Mouse (Mus musculus) CH12F3 (cell line): ENCODE measurements around the gene Atp2c2.

Experiments
- in situ Hi-C: fragments of 300-500 bp; cut with MboI; formaldehyde crosslinking; loops from 2 replicates; pipeline ENCODE4 v1.14.3; 2020; ENCODE audit warnings: low sequenced_read_pairs

Gene Atp2c2

GRCm38 (mm10) chr8:119699549-119700134 lies at the start of gene Atp2c2:
Gene Atp2c2 (plus strand): TSS chr8:119700009.
- in situ Hi-C loops: no loop called here

DNA sequence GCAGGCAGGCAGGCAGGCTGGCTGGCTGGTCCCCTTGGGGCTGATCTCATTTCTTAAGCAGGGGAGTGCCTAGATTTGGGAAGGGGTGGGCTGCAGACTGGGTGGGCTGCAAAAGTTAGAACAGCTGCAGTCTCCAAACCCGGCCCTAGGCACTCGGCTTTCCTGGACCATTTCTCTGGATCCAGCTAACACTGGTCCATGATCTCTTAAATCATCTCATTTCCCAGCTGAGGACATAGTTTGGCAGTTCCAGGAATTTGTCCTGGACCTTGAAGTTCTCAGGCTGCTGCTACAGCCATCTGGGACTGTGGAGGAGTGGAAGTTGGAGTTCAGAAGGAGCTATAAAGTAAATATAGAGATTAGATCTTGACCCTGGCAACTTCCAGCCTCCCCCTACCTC lies 48.5 kb upstream of the Atp2c2 start:
- in situ Hi-C loops: no loop called here

DNA sequence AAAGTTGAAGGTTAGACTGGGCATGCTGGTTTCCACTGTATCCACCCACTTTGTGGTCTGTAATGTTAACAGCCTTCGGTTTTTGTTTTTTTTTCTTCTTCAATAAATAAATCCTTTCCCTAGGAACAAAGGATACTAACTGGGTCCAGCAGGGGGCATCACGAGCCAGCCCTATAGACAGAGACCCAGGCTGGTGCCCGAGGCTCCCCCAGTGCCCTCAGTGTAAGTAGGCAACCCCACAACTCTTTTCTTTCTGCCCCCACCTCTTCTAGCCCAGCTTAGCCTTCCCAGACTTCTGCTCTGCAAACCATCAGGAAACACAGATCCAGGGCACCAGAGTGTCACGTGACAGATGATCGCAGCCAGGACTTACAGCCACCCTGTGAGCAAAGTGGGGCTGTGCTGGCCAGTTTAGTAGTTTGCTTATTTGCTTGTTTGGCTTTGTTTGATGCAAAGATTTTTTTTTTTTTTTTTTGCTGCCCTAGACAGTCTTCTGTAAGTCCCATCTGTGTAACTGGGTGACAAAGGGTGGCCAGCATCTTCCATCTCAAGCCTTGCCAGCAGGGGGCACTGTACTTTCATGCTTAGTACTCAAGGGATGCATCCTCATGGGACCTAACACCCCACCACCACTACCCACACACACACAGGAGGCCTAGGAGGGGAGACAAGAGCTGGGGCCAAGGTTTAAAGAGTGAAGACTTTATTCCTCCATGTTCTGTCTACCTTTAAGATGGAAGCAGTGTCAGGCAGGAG lies 42.9 kb upstream of the Atp2c2 start:
- in situ Hi-C loops: no loop called here

GRCm38 (mm10) chr8:119661081-119661480 lies 38.7 kb upstream of the Atp2c2 start:
- in situ Hi-C loops: no loop called here

GRCm38 (mm10) chr8:119661892-119662291 lies 37.9 kb upstream of the Atp2c2 start:
- in situ Hi-C loops: no loop called here

GRCm38 (mm10) chr8:119663440-119663839 lies 36.4 kb upstream of the Atp2c2 start:
- in situ Hi-C loops: no loop called here

GRCm38 (mm10) chr8:119665270-119665669 lies 34.5 kb upstream of the Atp2c2 start:
- in situ Hi-C loops: no loop called here

GRCm38 (mm10) chr8:119666219-119666951 lies 33.4 kb upstream of the Atp2c2 start, which contains the start of gene Wfdc1:
Gene Wfdc1 (plus strand): TSS chr8:119666365.
- in situ Hi-C loops: no loop called here

- in situ Hi-C loops: no loop called here
These were observed 31.4 kb upstream of the Atp2c2 start for GRCm38 (mm10) chr8:119668447-119668846.

DNA sequence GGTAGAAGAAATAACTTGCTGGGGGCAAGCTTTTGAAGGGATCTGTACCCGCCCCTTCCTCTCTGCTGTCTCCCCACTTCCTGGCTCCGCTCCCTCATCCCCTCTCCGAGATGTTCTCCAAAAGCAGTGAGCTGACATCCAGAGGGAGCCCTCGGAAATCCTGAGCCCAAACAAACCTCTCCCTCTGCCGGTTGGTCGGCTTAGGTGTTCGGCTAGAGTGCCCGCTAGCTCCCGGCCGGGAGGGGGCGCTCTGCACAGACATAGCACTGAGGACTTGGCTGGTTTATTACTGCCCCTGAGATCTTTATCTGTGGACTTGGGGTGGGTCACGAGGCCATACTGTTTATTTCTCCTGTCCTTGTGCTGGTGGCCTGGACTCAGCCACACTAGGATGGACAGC lies 30.5 kb upstream of the Atp2c2 start:
- in situ Hi-C loops: no loop called here

DNA sequence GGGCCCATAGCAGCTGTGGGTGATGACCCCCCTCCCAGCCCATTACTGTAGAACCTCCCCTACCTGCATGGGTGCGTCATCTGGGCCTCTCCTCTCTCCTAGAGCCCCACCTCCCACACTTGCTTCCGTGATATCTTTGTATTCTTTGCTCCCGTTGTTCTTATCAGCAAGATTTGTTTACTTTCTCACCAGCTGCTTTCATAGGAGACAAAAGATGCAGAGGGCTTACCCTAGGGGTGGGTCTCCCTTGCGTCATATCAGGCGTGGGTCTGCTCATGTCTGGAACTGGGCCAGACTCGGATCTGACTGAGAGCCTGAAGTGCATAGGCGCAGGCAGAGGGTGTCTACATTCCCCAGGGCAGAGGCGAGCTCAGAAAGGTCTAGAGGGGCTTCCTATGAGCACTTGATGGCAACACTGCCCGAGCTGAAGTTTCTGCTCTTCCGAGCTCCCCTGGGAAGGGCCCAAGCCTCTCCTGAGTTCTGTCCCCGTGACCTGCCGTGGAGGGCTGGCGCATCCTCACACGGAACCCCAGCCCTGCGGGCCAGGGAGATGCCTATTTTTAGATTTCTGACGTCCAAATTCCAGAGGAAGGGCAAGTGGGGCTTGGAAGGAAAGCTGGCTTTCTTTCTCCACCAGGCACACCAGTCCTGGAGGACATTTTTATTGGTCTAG lies 29.3 kb upstream of the Atp2c2 start:
- in situ Hi-C loops: no loop called here

DNA sequence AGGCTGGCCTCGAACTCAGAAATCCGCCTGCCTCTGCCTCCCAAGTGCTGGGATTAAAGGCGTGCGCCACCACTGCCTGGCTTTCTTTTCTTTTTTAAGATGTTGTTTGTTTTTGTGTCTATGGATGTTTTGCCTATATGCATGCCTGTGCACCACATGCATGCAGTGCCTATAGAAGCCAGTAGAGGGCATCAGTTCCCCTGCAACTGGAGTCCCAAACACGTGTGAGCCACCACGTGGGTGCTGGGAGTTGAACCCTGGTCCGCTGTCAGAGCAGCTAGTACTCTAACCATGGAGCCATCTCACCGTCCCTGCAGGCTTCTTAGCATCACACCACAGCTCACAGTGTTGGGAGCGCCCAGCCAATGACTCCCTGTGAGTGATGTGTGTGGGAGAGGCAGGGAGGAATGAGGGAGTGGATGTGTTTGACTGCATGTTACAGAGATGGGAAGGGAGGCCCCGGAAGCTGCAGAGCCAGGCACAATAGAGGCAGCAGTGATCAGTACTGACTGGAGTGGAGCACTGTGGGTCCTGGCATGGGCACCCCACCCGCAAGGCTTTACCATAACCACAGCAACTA lies 25.7 kb upstream of the Atp2c2 start:
- in situ Hi-C loops: no loop called here

- in situ Hi-C loops: no loop called here
These were observed 24.4 kb upstream of the Atp2c2 start for GRCm38 (mm10) chr8:119675457-119675856.

GRCm38 (mm10) chr8:119676389-119676788 lies 23.4 kb upstream of the Atp2c2 start:
- in situ Hi-C loops: no loop called here

GRCm38 (mm10) chr8:119678138-119678843 lies 21.5 kb upstream of the Atp2c2 start:
- in situ Hi-C loops: no loop called here

DNA sequence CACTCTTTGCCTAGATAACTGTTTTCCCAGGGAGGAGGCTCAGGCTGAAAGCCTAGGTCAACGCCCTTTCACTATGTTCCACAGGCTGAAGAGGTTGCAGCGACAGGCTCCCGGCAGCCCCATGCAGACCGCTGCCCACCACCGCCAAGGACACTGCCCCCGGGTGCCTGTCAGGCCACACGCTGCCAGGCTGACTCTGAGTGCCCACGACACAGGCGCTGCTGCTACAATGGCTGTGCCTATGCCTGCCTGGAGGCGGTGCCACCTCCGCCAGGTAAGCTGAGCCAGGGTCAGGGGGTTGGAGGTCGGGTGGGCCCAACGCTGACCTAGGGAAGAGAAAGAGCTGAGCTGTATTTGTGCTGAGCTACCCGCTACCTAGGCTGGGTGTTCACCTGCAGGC lies 20.6 kb upstream of the Atp2c2 start:
- in situ Hi-C loops: no loop called here

GRCm38 (mm10) chr8:119690602-119691001 lies 9.2 kb upstream of the Atp2c2 start:
- in situ Hi-C loops: no loop called here

DNA sequence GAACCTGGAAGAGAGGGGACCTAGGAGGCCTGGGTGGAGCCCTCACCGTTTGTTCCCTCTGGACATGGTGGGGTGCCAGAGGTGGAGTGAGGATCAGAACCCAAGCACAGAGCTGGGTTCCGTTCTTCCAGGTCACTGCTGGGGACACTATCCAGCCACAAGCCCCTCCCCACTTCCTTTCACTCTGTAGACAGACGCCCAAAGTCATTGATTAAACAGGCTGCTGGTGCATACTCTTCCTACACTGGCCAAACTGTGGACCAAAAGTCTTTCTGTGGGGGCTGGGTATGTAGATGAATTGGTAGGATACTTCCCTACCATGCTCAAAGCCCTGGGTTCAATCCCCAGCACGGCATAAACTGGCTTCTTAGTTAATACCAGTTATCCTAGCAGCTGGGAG lies 7.8 kb upstream of the Atp2c2 start:
- in situ Hi-C loops: no loop called here

GRCm38 (mm10) chr8:119694696-119695095 lies 5.1 kb upstream of the Atp2c2 start:
- in situ Hi-C loops: no loop called here

DNA sequence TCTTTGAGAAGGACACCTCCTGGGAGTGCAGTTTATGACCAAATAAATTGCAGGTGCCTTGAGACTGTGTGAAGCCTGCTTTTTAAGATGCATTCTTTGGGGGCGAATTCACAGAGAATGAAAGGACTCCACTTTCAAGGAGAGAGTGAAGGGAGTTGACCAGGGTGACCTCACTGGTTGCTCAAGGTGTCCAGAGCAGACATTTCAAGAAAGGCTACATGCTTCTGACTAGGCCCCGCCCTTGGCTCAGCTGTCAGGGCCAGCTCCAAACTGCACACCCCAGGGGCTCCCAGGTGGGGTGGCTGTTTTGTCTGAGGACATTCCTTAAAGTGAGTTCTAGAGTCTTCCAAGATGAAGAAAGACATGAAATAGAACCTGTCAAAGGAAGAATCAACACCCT lies 2.6 kb upstream of the Atp2c2 start:
- in situ Hi-C loops: no loop called here
